Mouse (Mus musculus): ENCODE results near the gene Pom121l2. TPM values are rescaled to one million over a fixed set of nuclear protein-coding genes. Genes with fewer than 3 reads are reported as not detected.

Gene Pom121l2
- polyA plus RNA-seq, 1 experiment from 2014 or later = not detected

DNA sequence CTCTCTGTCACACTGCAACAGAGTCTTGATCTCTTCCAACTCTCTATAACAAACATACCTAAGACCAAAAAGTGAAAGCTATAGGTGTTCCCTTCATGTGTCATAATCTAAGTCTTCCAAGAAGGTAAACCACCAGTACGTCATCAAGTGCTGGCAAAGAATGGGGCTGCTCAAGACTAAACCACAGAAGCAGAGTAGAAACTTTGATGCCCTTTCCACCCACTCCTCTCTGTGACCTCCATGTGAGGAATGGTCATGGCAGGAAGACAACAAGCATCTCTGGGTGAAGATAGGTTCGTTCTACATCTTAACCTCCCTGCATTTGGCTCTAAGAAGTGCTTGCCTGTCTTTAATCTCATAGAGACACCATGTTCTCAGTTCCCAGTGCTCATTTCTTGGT, 3.5 kb downstream of the Pom121l2 start:
- 85% methylated on average over 2 of the region's 2 CpGs for WGBS
- Histone ChIP-seq H3K4me2 (ENCODE audit: low read length) (no peak overlapping the region), H3K9me3 (replicated peaks; ENCODE audit: low read length) (no peaks in the 10 kb centered on the region), H3K27ac (no peak overlapping the region), H3K36me3 (ENCODE audit: insufficient read depth, low read length) (no peaks in the 10 kb centered on the region), H3K9ac (ENCODE audit: low read depth, low read length) (no peak overlapping the region), H3K27me3 (ENCODE audit: insufficient read depth, low read length) (peaks cover 18% of the 10 kb centered on the region), H3K4me3 (replicated peaks; ENCODE audit: low read depth, low read length) (no peak overlapping the region), H3K4me1 (replicated peaks; ENCODE audit: insufficient read depth, low read length) (peaks cover 6% of the 10 kb centered on the region; the same call in 1 of the 2 replicates)
- DNase-seq (ENCODE audit: low spot score) (no peak), ATAC-seq (replicated peaks; ENCODE audit: low FRiP score, low read depth) (no peak)
- TF ChIP-seq CTCF (IDR thresholded peaks at IDR 0.05; ENCODE audit: low read depth) = no peak

DNA sequence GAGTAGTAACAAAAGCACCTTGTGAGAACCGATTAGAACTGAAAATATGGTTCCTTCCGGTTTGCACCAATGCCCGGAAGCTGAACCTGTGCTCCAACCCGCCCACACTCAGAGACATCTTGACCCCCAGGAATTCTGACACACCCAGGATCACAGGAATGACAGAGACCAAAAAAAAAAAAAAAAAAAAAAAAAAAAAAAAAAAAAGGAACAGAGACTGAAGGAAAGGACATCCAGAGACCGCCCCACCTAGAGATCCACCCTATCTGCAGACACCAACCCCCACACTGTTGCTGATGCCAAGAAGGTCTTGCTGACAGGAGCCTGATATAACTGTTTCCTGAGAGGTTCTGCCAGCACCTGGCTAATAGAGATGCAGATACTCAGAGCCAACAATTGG, 11.6 kb downstream of the Pom121l2 start:
- 80% methylated on average over 5 of the region's 5 CpGs for WGBS
- TF ChIP-seq CTCF (IDR thresholded peaks at IDR 0.05; ENCODE audit: low read depth) = no peak
- Histone ChIP-seq H3K27me3 (ENCODE audit: insufficient read depth, low read length) (peaks cover 40% of the 10 kb centered on the region), H3K9ac (ENCODE audit: low read depth, low read length) (no peak overlapping the region), H3K36me3 (ENCODE audit: insufficient read depth, low read length) (no peaks in the 10 kb centered on the region), H3K4me1 (replicated peaks; ENCODE audit: insufficient read depth, low read length) (0 out of 2 replicates have a peak, but pooled peaks cover 9% of the 10 kb centered on the region), H3K9me3 (replicated peaks; ENCODE audit: low read length) (peaks cover 3% of the 10 kb centered on the region; the same call in 1 of the 2 replicates), H3K4me3 (replicated peaks; ENCODE audit: low read depth, low read length) (no peak overlapping the region), H3K27ac (no peak overlapping the region), H3K4me2 (ENCODE audit: low read length) (no peak overlapping the region)
- no peak for ATAC-seq (replicated peaks; ENCODE audit: low FRiP score, low read depth)
- DNase-seq (ENCODE audit: low spot score) = no peak

DNA sequence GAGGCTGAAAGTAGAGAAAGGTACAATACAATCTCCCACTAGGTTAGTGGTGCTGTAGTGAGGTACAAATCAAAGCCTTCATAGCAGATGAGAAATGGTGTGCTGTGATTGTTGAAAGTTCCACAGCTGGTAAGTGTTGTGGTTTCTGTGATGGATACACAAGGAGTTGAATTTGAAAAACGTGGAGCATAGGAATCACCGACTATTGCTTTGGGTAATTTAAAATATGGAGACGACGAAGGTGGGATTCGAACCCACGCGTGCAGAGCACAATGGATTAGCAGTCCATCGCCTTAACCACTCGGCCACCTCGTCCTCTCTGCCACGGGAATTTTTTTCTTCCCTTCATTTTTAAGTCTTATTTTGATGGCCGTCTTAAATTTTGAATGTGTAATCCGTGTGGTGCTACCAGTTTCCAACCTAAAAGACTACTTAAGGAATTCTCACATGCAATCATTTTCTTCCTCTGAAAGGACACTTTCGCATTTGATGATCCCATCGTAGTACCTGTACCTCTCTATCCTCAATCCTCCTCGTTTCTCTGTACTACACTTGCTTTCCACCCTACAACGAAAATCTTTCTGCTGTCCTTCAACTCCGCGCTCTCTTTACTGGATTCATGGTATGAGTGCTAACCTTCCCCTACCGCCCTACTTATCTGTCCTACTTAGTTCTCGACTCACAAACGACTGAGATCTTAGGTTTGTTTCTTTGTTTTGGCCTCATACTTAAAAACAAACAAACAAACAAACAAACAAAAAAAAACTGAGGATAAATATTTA, 13.2 kb downstream of the Pom121l2 start:
- H3K4me2 ChIP-seq (ENCODE audit: low read length) = no peak overlapping the region
- no peak for ATAC-seq (replicated peaks; ENCODE audit: low FRiP score, low read depth)
- H3K27ac ChIP-seq = no peak overlapping the region
- 0 out of 2 replicates have a peak, but pooled peaks cover 9% of the 10 kb centered on the region for H3K4me1 ChIP-seq (replicated peaks; ENCODE audit: insufficient read depth, low read length)
- 8% methylated on average over 22 of the region's 22 CpGs for WGBS
- H3K4me3 ChIP-seq (replicated peaks; ENCODE audit: low read depth, low read length) = no peak overlapping the region
- no peak overlapping the region for H3K9ac ChIP-seq (ENCODE audit: low read depth, low read length)
- no peak for DNase-seq (ENCODE audit: low spot score)
- peaks cover 3% of the 10 kb centered on the region; the same call in 1 of the 2 replicates for H3K9me3 ChIP-seq (replicated peaks; ENCODE audit: low read length)
- H3K27me3 ChIP-seq (ENCODE audit: insufficient read depth, low read length) = peaks cover 56% of the 10 kb centered on the region
- no peaks in the 10 kb centered on the region for H3K36me3 ChIP-seq (ENCODE audit: insufficient read depth, low read length)
- no peak for TF ChIP-seq CTCF (IDR thresholded peaks at IDR 0.05; ENCODE audit: low read depth)

DNA sequence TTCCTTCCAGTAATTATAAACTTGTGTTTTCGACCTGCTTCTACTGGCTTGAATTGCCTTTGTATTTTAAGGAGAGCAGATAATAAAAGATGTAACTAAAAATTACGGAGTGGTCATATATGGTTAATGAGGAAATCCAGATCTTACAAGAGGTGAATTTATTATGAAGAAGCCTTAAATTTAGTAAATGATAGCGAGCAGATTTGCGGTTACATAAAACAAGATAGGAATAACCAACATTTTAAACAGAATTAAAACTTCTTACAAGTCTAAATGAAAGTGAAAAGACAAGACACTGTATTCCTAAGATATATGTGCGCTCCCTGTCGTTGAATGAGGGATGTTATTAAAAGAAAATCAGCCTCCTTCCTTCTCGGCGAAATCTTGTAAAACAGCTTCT, 13.9 kb downstream of the Pom121l2 start:
- Histone ChIP-seq H3K36me3 (ENCODE audit: insufficient read depth, low read length) (no peaks in the 10 kb centered on the region), H3K9ac (ENCODE audit: low read depth, low read length) (no peak overlapping the region), H3K4me2 (ENCODE audit: low read length) (peak overlapping the region; percentile 49), H3K27ac (no peak overlapping the region), H3K27me3 (ENCODE audit: insufficient read depth, low read length) (peaks cover 63% of the 10 kb centered on the region), H3K9me3 (replicated peaks; ENCODE audit: low read length) (peaks cover 3% of the 10 kb centered on the region; the same call in 1 of the 2 replicates), H3K4me1 (replicated peaks; ENCODE audit: insufficient read depth, low read length) (0 out of 2 replicates have a peak, but pooled peaks cover 9% of the 10 kb centered on the region), H3K4me3 (replicated peaks; ENCODE audit: low read depth, low read length) (peak overlapping the region; percentile 33)
- DNase-seq (ENCODE audit: low spot score) (peak; percentile 40), ATAC-seq (replicated peaks; ENCODE audit: low FRiP score, low read depth) (no peak)
- no peak for TF ChIP-seq CTCF (IDR thresholded peaks at IDR 0.05; ENCODE audit: low read depth)
- 6% methylated on average over 8 of the region's 8 CpGs for WGBS

DNA sequence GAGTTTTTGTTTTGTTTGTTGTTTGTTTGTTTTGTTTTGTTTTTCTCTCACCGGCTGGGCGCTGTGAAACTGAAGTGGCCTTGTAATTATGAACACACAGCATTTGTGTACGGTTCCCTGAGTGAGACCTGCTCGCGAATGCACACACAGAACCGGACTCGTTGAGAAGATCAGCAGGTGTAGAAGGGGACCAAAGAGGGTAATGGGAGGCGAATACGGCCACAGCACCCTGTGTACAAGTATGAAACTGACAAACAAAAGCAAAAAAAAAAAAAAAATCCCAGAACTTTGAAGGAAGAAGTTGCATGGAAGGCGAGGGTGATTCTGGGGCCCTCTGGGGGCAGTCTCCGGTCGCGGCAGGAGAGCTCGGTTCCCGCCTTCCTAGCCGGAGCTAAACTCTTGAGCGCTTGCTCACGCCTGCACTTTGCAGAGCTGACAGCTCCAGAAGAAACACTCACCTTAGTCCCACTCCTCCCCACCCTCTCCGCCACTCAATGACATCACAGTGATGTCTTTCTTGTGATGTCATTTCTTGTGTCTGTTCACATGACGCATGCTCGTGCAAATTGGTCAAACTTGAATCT, 14.4 kb downstream of the Pom121l2 start:
- H3K9ac ChIP-seq (ENCODE audit: low read depth, low read length) = no peak overlapping the region
- H3K9me3 ChIP-seq (replicated peaks; ENCODE audit: low read length) = peaks cover 3% of the 10 kb centered on the region; the same call in 1 of the 2 replicates
- no peak overlapping the region for H3K27ac ChIP-seq
- WGBS = under 1% methylated on average over 21 of the region's 21 CpGs
- H3K4me3 ChIP-seq (replicated peaks; ENCODE audit: low read depth, low read length) = peak overlapping the region; percentile 33
- H3K27me3 ChIP-seq (ENCODE audit: insufficient read depth, low read length) = peaks cover 68% of the 10 kb centered on the region
- TF ChIP-seq CTCF (IDR thresholded peaks at IDR 0.05; ENCODE audit: low read depth) = 0 out of 2 replicates have a peak, but pooled peaks have one; percentile 11
- ATAC-seq (replicated peaks; ENCODE audit: low FRiP score, low read depth) = no peak
- peak; percentile 64 for DNase-seq (ENCODE audit: low spot score)
- 0 out of 2 replicates have a peak, but pooled peaks cover 9% of the 10 kb centered on the region for H3K4me1 ChIP-seq (replicated peaks; ENCODE audit: insufficient read depth, low read length)
- no peaks in the 10 kb centered on the region for H3K36me3 ChIP-seq (ENCODE audit: insufficient read depth, low read length)
- H3K4me2 ChIP-seq (ENCODE audit: low read length) = peak overlapping the region; percentile 49

DNA sequence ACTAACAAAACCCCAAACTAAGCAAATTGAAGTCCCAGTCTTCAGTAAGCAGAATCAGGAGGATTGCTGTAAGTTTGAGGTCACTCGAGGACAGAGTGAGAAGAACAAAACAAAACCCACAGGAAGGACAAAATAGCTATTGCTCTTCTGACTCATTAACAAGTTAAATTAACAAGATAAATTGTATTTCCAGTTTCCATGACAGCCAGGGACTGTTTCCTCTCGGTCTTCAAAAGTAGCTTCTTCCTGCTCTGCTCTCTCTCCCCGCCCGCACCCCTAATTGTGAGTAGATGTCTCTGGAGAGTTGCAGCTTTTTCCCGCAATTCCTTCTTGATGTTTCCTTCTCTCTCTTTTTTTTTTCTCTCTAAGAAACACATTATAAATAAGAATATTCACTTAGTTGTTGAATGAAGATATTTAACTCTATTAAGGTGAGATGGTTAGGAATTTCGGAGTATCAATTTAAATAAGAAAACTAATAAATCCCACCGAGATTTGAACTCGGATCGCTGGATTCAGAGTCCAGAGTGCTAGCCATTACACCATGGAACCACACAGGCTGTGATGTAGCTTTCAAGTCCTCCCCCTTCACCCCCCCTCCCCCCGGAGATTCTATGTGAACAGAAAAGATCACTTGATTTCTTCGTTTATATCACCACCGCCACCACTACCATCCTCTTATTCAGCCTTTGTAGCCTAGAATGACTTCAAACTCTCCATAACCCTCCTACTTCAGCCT, 15.3 kb downstream of the Pom121l2 start:
- Histone ChIP-seq H3K4me3 (replicated peaks; ENCODE audit: low read depth, low read length) (no peak overlapping the region), H3K4me2 (ENCODE audit: low read length) (peak overlapping the region; percentile 49; the same call in 1 of the 2 replicates), H3K36me3 (ENCODE audit: insufficient read depth, low read length) (no peaks in the 10 kb centered on the region), H3K9ac (ENCODE audit: low read depth, low read length) (no peak overlapping the region), H3K27ac (no peak overlapping the region), H3K9me3 (replicated peaks; ENCODE audit: low read length) (no peaks in the 10 kb centered on the region), H3K4me1 (replicated peaks; ENCODE audit: insufficient read depth, low read length) (0 out of 2 replicates have a peak, but pooled peaks cover 9% of the 10 kb centered on the region), H3K27me3 (ENCODE audit: insufficient read depth, low read length) (peaks cover 77% of the 10 kb centered on the region)
- ATAC-seq (replicated peaks; ENCODE audit: low FRiP score, low read depth) (no peak), DNase-seq (ENCODE audit: low spot score) (no peak)
- no peak for TF ChIP-seq CTCF (IDR thresholded peaks at IDR 0.05; ENCODE audit: low read depth)
- WGBS = 3% methylated on average over 12 of the region's 12 CpGs

Measured in kidney, postnatal 0 days (tissue).